Mouse (Mus musculus) 416B (cell line): ENCODE results near the gene Hap1.
"Not testable (repeated sequence)": the region's sequence is repeated elsewhere in the genome, so short reads cannot be mapped to it uniquely, and the experiment has no call there.

Experiments
- DNase-seq: peaks from one replicate; pipeline ENCODE4 v3.0.0; 2011; ENCODE audit warnings: low read depth

The Hap1 gene

GRCm38 (mm10) chr11:100355151-100355951 lies 577 bp downstream of the Hap1 start:
- DNase-seq = no peak

- DNase-seq = peak; percentile 28
These were observed 3.7 kb downstream of the Hap1 start for GRCm38 (mm10) chr11:100352076-100352857.

- DNase-seq = peak; percentile 43
These were observed 11.7 kb downstream of the Hap1 start for GRCm38 (mm10) chr11:100344269-100344668.

- DNase-seq = no peak
These were observed 20.2 kb downstream of the Hap1 start for GRCm38 (mm10) chr11:100335731-100336130.

GRCm38 (mm10) chr11:100333944-100334457 lies 21.9 kb downstream of the Hap1 start, which contains the start of gene Gast:
Gast (plus strand) TSS chr11:100334407.
- no peak for DNase-seq

GRCm38 (mm10) chr11:100332766-100333515 lies 23.0 kb downstream of the Hap1 start:
- no peak for DNase-seq

GRCm38 (mm10) chr11:100330816-100331375 lies 25.0 kb downstream of the Hap1 start:
- not testable (repeated sequence) for DNase-seq

- DNase-seq = no peak
These were observed 25.7 kb downstream of the Hap1 start for GRCm38 (mm10) chr11:100330235-100330634.

- DNase-seq = peak; percentile 78
These were observed 28.2 kb downstream of the Hap1 start for GRCm38 (mm10) chr11:100327761-100328160.

GRCm38 (mm10) chr11:100327316-100327715 lies 28.6 kb downstream of the Hap1 start:
- DNase-seq = no peak

- DNase-seq = no peak
These were observed 30.8 kb downstream of the Hap1 start for GRCm38 (mm10) chr11:100325062-100325629.

GRCm38 (mm10) chr11:100323578-100323977 lies 32.4 kb downstream of the Hap1 start:
- peak; percentile 88 for DNase-seq

- DNase-seq = peak; percentile 53
These were observed 33.2 kb downstream of the Hap1 start for GRCm38 (mm10) chr11:100322591-100323258.

- DNase-seq = peak; percentile 32
These were observed 34.2 kb downstream of the Hap1 start for GRCm38 (mm10) chr11:100321479-100322305.

- peak; percentile 9 for DNase-seq
These were observed 35.1 kb downstream of the Hap1 start for GRCm38 (mm10) chr11:100320701-100321410.

- DNase-seq = peak; percentile 98
These were observed 35.7 kb downstream of the Hap1 start for GRCm38 (mm10) chr11:100320172-100320630.

GRCm38 (mm10) chr11:100319492-100320171 lies 36.3 kb downstream of the Hap1 start, which contains the start of gene Eif1:
Eif1 (plus strand) TSS chr11:100319885.
- peak; percentile 100 for DNase-seq
